Mouse (Mus musculus) gastrocnemius, adult 18-20 months (tissue): ENCODE measurements around the gene Creb3l1. TPM values are rescaled to one million over a fixed set of nuclear protein-coding genes. Genes with fewer than 3 reads are reported as not detected.

Source experiments
- DNase-seq: peaks from one replicate; pipeline ENCODE4 v3.0.0; 2021; ENCODE audit warnings: low spot score
- total RNA-seq, 2 experiments: library from RNA; stranded (reverse); gene quantifications; 2 replicates each; pipeline ENCODE4 v1.2.3; 2021

Creb3l1 gene
- total RNA-seq, 2 experiments from 2014 or later, result 3.0 to 4.5 TPM

- DNase-seq, result peak; percentile 50
These were observed 17.1 kb downstream of the Creb3l1 start for GRCm38 (mm10) chr2:92006983-92007921.

DNA sequence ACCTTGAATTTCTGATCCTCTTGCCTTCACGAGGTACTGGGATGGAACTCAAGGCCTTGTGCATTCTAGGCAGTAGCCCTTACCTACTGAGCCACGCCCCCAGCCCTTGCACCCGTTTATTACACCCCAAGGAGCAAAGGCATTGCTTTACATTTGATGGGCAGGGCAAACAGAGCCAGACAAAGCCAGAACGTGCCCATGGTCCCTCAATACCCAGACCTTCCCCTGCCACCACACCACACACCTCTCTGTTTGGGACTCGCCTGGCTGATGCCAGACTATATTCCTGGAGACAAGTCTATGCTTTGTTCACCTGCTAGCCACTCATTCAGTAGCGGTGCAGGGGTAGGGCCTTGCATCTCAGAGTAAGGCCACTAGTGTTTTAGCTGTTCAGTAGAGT lies 17.8 kb downstream of the Creb3l1 start:
- no peak for DNase-seq

DNA sequence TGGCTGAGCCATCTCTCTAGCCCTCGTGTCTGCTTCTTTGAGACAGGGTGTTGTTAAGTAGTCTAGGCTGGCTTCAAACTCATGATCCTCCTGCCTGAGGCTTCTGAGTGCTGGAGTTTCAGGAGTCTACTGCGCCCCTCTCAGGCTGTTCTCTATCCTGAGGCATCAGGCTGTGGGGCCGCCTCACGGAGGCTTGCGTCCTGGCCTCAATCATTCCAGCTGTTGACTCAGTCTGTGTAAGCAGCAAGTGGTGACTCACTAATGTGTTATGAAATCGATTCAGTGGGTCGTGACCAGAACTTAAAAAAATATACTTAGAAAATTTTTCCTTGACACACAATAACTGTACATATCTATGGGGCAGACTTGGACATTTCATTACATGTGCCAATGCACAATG lies 19.7 kb downstream of the Creb3l1 start:
- peak; percentile 24 for DNase-seq

DNA sequence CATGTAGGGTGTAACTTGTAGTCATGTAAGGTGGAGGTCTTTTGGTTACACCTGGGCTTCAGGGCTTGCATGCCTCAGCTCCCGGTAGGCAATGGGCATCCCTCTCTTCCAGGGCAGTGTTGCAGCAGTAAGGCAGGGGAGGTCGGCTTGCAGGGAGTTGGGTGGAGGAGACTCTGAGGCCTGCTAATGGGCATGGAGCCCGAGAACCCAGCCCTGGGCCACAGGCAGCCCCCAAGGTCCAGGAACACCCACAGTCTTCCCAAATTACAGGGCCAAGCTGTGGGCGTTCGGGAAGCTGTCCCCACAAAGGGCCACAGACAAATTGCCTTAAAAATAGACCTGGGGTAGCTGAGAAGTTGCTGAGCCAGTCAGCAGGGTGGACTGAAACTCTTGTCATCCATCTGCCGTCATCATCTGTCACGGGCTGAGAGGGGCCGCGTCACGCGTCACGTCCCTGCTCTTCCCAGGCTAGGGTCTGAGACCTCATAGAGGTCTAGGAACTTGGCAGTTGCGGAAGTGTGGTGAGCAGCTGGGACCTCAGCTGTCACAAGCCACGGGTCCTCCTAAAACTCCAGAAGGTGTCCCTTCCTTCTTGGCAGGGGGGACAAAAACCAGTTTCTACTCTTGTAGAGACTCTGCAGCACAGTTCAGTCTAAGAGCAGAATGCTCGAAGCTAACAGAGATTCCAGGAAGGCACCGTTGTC lies 26.2 kb downstream of the Creb3l1 start:
- no peak for DNase-seq

DNA sequence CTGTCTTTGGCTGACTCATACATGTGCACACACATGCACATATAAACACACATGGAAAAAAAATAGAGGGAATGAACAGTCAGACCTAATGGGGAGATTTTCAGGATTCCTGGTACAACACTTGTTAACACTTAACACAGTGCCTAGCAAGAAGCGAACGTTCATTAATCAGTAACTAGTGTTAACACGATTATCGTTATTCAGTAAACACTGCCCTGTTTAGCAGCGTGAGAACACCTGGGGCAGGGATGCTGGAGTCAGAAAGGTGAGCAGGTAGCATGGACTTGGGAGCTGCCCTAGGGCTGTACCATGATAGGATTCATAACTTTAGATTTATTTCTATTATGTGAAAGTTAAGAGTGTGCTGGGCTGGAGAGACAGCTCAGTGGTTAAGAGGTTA lies 28.3 kb downstream of the Creb3l1 start:
- DNase-seq, result no peak

DNA sequence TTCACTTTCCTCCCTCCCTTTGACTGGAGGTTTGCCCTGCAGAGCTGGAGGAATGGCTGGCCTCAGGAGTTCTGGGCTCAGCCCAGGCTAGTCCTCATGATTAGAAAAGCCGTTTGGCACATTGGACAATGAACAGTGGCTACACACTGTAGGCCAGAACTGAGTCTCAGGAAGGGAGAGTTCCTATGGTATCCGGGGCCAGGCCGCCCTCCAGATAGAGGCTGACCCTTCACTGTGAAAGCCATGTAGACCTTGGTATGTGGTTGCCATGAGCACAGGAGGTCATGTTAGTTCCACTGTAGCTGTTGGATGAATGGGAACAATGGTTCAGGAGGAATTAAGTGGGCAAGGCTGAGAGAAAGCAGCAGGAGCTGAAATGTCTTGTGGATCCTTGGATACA lies 30.9 kb downstream of the Creb3l1 start:
- DNase-seq, result no peak

DNA sequence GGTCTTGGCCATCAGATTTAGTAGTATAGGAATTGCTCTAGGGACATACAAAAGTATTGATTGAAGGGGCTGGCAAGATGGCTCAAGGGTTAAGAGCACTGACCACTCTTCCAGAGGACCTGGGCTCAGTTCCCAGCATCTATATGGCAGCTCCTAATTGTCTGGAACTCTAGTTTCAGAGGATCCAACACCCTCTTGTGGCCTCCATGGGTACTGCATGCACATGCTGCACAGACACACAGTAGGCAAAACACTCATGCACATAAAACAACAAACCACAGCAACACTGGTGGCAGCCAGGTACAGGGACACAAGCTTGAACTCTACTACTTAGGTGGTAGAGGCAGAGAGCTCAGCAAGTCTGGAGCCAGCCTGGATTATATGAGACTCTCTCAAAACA lies 34.6 kb downstream of the Creb3l1 start:
- no peak for DNase-seq

DNA sequence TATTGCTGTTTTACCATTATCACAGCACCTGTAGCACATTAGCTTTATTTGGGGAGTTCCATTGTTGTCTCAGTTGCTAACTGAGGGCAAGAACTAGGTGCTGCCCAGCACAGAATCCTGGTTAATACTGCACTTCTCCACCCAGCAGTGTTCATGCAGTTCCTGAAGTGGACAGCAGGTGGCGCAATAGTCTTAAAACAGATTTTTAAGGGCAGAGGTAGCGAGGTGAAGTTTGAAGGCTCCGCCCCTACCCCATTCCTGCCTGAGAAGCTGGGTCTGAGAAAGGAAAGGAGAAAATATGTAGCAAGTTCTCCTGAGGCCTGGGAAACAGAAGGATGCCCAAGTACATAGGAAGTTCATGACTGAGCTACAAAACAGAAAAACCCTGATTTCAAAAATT lies 36.8 kb downstream of the Creb3l1 start:
- peak; percentile 85 for DNase-seq

- DNase-seq, result peak; percentile 45
These were observed 38.2 kb downstream of the Creb3l1 start for GRCm38 (mm10) chr2:91986071-91986470.

GRCm38 (mm10) chr2:91984906-91985525 lies 39.3 kb downstream of the Creb3l1 start:
- no peak for DNase-seq

DNA sequence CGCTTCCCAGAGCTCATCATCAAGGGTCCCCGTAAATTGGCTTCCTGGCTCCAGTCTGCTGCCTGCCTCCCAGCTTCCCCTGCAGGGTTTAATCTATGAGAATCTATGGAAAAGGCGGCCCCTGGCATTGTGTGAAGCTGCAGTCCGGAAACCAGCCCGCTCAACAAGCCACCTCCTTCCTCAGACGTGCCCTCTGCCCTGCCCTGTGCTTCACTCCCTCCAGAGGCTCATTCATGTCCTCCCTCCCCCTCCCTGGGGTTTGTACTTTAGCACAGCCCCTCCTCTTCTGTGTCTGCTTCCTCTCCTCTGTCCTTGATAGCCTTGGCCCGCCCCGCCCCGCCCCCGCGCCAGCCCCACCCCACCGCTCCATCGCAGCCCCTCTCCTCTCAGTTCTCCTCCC lies 39.9 kb downstream of the Creb3l1 start:
- DNase-seq, result peak; percentile 39

- DNase-seq, result no peak
These were observed 43.5 kb downstream of the Creb3l1 start for GRCm38 (mm10) chr2:91980830-91981229.

- DNase-seq, result no peak
These were observed 44.1 kb downstream of the Creb3l1 start for GRCm38 (mm10) chr2:91980245-91980644.

DNA sequence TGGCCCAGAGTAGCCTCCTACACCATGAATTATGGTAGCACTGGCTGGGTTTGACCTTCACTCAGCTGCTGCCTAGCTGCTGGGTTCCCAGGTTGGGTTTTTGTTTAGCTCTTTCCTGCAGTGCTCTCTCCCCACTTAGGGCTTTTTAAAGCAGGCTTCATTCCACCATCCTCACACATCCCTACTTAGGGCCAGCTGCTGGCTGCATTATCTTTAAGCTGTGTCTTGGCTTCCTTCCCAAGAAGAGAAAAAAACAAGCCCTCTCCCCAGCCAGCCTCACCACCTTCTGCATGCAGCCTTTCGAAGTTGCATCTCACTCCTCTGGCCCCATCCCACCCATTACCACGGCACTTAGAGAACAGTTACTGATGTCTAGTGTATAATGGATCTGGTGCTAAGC lies 45.8 kb downstream of the Creb3l1 start:
- DNase-seq, result no peak

DNA sequence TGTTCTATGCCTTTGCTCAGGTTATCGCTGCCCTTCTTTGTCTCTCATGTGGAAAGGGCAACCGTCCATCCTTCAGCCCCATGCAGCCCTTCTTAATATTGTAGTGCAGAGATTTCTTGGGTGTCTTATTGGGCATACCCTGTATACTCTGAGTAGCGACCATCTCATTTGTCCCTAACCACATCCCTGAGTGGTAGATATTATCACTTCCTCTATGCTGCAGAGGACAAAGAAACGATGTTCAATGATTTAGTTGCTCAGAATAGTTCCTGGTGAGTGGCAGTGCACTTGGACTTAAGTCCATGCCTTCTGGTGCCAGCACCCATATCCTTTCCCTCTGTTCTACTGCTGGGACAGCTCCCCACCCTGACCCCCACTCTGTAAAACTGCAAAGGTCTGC lies 46.3 kb downstream of the Creb3l1 start:
- DNase-seq, result no peak

GRCm38 (mm10) chr2:91975581-91976541 lies 48.4 kb downstream of the Creb3l1 start, which contains the start of gene Dgkz:
Gene Dgkz (minus strand): TSS chr2:91975864.
- no peak for DNase-seq

GRCm38 (mm10) chr2:91973416-91974135 lies 50.7 kb downstream of the Creb3l1 start:
- no peak for DNase-seq

DNA sequence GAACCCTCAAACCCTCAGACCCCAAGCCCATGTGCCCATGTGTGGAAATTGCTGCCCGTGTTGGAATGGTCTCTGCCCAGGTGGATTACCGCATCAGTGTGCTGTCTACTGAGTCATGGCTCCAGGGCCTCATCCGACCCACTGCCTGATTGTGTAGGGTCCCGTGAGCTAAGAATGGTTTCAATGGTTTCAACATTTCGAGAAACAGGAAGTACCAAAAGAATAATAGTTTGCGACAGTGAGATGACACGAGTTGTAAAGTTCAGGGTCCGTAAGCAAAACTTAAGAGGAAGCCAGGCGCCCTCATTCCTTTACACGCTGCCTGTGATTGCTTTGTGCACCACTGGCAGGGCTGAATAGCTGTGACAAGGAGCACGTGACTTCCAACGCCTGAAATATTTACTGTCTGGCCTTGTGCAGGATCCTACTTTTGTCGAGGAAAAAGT lies 52.2 kb downstream of the Creb3l1 start:
- DNase-seq, result no peak

GRCm38 (mm10) chr2:91971231-91972097 lies 52.8 kb downstream of the Creb3l1 start:
- DNase-seq, result peak; percentile 77
